Mouse (Mus musculus): Measurements from ENCODE around the gene Scyl1. TPM values are rescaled to one million over a fixed set of nuclear protein-coding genes. Genes with fewer than 3 reads are reported as not detected.

Gene Scyl1
- polyA plus RNA-seq, 1 experiment from 2014 or later = 67.4 TPM

- Histone ChIP-seq H3K9ac (ENCODE audit: low read length) (peak overlapping the region; percentile 96), H3K27me3 (ENCODE audit: control insufficient read depth, insufficient read depth, low read length) (no peaks in the 10 kb centered on the region), H3K9me3 (ENCODE audit: control insufficient read depth, low read length) (no peaks in the 10 kb centered on the region), H3K4me1 (ENCODE audit: control insufficient read depth, insufficient read depth, low read length) (peaks cover 29% of the 10 kb centered on the region), H3K4me3 (ENCODE audit: low read depth, low read length) (peak overlapping the region; percentile 71), H3K4me2 (ENCODE audit: low read depth) (peak overlapping the region; percentile 90), H3K27ac (ENCODE audit: low read depth, low read length) (peak overlapping the region; percentile 50), H3K36me3 (ENCODE audit: control insufficient read depth, insufficient read depth, low read length) (peaks cover 14% of the 10 kb centered on the region)
- ATAC-seq (ENCODE audit: insufficient read depth, low FRiP score, low TSS enrichment) = no peak
- peak; percentile 48 for DNase-seq (ENCODE audit: low spot score)
- under 1% methylated on average over 19 of the region's 19 CpGs for WGBS
Measured at GRCm38 (mm10) chr19:5800632-5801431, 29.6 kb upstream of the Scyl1 start.

DNA sequence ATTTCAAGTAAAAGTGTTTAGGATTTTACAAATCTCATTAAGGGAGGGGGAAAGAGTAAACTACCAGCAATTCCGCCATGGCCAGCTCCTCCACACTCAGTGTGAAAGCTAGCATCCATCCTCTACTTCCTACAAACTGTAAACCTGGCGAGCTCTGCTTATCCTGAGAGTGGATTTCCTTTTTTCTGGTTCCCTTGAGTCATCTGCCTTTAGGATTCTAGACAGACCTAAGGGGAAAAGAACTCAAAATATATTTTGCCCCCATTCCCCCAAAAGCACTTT, 29.1 kb upstream of the Scyl1 start:
- DNase-seq (ENCODE audit: low spot score) = no peak
- no peaks in the 10 kb centered on the region for H3K27me3 ChIP-seq (ENCODE audit: control insufficient read depth, insufficient read depth, low read length)
- 0% methylated on average over 2 of the region's 2 CpGs for WGBS

DNA sequence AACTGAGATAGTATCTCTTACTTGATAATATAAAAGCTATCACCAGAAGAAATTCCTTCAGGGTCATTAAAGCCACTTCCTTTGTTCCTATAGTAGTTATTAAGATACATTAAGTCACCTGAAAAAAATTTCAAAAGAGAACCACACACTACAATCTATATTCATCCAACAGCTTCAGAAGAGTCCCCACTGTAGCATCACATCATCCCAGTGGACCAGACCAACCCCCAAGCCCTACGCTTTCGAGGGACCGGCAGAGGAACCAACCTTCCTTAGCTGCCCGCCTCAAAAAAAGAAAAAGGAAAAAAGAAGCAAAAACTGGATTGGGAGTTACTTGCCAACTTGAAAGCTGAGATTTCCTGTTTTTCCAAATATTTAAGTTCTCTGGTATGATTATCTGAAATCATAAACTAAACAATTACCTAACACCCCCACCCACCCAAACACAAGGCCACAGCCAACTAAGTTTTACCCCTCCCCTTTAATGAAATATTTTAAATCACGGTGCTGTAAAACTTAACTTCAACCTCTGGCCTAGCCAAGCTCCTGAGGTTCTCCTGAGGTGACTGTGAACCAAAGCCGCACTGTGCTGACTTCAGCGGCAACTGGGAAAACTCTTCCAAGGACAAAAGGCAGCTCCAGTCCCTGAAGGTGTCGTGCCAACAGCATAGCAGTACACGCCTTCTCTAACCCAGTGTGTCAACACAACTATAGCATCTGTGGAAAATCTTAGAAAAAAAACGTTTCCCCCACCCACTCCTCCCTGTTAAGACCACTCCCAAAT, 28.5 kb upstream of the Scyl1 start:
- DNase-seq (ENCODE audit: low spot score) = no peak
- no peaks in the 10 kb centered on the region for H3K27me3 ChIP-seq (ENCODE audit: control insufficient read depth, insufficient read depth, low read length)
- H3K9ac ChIP-seq (ENCODE audit: low read length) = peak overlapping the region; percentile 96
- peak overlapping the region; percentile 39; the same call in 1 of the 2 replicates for H3K27ac ChIP-seq (ENCODE audit: low read depth, low read length)
- peaks cover 14% of the 10 kb centered on the region for H3K36me3 ChIP-seq (ENCODE audit: control insufficient read depth, insufficient read depth, low read length)
- ATAC-seq (ENCODE audit: insufficient read depth, low FRiP score, low TSS enrichment) = no peak
- peak overlapping the region; percentile 90 for H3K4me2 ChIP-seq (ENCODE audit: low read depth)
- no peaks in the 10 kb centered on the region for H3K9me3 ChIP-seq (ENCODE audit: control insufficient read depth, low read length)
- peaks cover 25% of the 10 kb centered on the region for H3K4me1 ChIP-seq (ENCODE audit: control insufficient read depth, insufficient read depth, low read length)
- H3K4me3 ChIP-seq (ENCODE audit: low read depth, low read length) = peak overlapping the region; percentile 71
- WGBS = 2% methylated on average over 10 of the region's 10 CpGs

More for the DNA sequence above, 29.1 kb upstream of the Scyl1 start:
- peaks cover 14% of the 10 kb centered on the region for H3K36me3 ChIP-seq (ENCODE audit: control insufficient read depth, insufficient read depth, low read length)
- peak overlapping the region; percentile 50; the same call in 1 of the 2 replicates for H3K27ac ChIP-seq (ENCODE audit: low read depth, low read length)
- H3K9me3 ChIP-seq (ENCODE audit: control insufficient read depth, low read length) = no peaks in the 10 kb centered on the region
- no peak for ATAC-seq (ENCODE audit: insufficient read depth, low FRiP score, low TSS enrichment)
- H3K9ac ChIP-seq (ENCODE audit: low read length) = peak overlapping the region; percentile 96
- H3K4me1 ChIP-seq (ENCODE audit: control insufficient read depth, insufficient read depth, low read length) = peaks cover 28% of the 10 kb centered on the region
- peak overlapping the region; percentile 71 for H3K4me3 ChIP-seq (ENCODE audit: low read depth, low read length)
- H3K4me2 ChIP-seq (ENCODE audit: low read depth) = peak overlapping the region; percentile 90

GRCm38 (mm10) chr19:5798700-5799479, 27.7 kb upstream of the Scyl1 start:
- H3K4me1 ChIP-seq (ENCODE audit: control insufficient read depth, insufficient read depth, low read length) = peaks cover 17% of the 10 kb centered on the region
- H3K4me3 ChIP-seq (ENCODE audit: low read depth, low read length) = peak overlapping the region; percentile 71
- DNase-seq (ENCODE audit: low spot score) (peak; percentile 19), ATAC-seq (ENCODE audit: insufficient read depth, low FRiP score, low TSS enrichment) (no peak)
- no peaks in the 10 kb centered on the region for H3K27me3 ChIP-seq (ENCODE audit: control insufficient read depth, insufficient read depth, low read length)
- H3K4me2 ChIP-seq (ENCODE audit: low read depth) = peak overlapping the region; percentile 90
- H3K9me3 ChIP-seq (ENCODE audit: control insufficient read depth, low read length) = no peaks in the 10 kb centered on the region
- peaks cover 14% of the 10 kb centered on the region for H3K36me3 ChIP-seq (ENCODE audit: control insufficient read depth, insufficient read depth, low read length)
- H3K27ac ChIP-seq (ENCODE audit: low read depth, low read length) = no peak overlapping the region
- H3K9ac ChIP-seq (ENCODE audit: low read length) = peak overlapping the region; percentile 50
- 16% methylated on average over 7 of the region's 7 CpGs for WGBS

DNA sequence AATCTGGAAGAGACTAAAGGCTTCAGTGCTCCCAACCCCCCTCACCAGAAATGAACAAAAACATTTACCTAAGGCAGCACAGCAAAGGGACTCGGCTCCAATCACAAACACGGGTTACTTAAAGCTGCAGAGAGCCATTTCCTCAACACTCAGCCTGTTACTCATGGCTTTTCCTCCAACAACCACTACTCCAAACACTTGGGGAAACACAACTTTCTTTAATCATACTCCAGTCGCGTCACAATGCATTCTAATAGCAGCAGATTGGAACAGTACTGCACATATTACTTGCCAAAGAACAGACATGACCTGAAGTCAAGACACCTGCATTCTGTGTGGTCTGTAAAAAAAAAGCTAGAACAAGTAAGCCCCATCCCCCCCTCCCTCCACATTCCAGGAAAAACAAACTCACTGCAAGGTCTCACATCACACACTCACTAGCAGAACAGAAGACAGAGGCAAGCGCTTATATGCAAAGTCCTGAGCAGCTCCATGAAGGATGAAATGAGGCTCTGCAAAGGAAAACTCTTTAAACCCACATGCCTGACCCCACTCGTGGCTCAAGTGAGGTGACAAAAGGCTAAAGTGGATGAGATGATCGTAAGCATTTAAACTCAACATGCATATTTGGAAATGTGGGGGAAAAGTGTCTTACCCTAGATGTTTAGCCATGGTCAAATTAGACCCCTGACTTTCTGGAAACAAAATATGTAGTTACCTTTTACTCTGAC, 26.3 kb upstream of the Scyl1 start:
- WGBS = 45% methylated on average over 7 of the region's 7 CpGs
- Histone ChIP-seq H3K36me3 (ENCODE audit: control insufficient read depth, insufficient read depth, low read length) (peaks cover 14% of the 10 kb centered on the region), H3K27ac (ENCODE audit: low read depth, low read length) (no peak overlapping the region), H3K27me3 (ENCODE audit: control insufficient read depth, insufficient read depth, low read length) (no peaks in the 10 kb centered on the region), H3K4me1 (ENCODE audit: control insufficient read depth, insufficient read depth, low read length) (peaks cover 13% of the 10 kb centered on the region; the same call in 1 of the 2 replicates), H3K9ac (ENCODE audit: low read length) (peak overlapping the region; percentile 36), H3K4me2 (ENCODE audit: low read depth) (peak overlapping the region; percentile 90), H3K4me3 (ENCODE audit: low read depth, low read length) (peak overlapping the region; percentile 71), H3K9me3 (ENCODE audit: control insufficient read depth, low read length) (no peaks in the 10 kb centered on the region)
- DNase-seq (ENCODE audit: low spot score) (peak; percentile 10), ATAC-seq (ENCODE audit: insufficient read depth, low FRiP score, low TSS enrichment) (no peak)

DNA sequence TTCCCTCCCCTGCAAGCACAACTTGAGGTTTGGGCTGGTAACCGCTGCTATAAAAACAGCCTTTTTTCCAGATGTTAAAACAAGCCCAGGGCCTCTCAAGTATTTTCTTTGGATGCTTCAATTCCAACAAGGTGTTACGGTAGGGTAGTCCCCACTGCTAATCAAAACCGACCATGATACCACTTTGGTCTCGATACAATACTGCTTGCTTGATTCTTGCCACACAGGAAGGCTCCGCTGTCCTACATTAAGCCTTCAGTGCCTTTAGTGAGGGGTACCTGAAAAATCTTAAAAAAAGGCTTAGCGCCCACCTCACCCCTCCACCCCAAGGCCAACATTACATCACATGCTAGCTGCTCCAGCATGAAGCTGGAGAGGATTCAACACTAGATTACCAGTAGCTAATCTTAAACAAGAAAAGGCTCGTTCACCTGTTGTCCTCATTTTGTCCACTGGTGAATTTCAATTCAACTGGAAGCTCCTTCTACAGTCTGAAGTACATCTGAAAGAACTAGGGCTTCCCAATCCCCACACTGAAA, 25.4 kb upstream of the Scyl1 start:
- Histone ChIP-seq H3K27me3 (ENCODE audit: control insufficient read depth, insufficient read depth, low read length) (no peaks in the 10 kb centered on the region), H3K9me3 (ENCODE audit: control insufficient read depth, low read length) (no peaks in the 10 kb centered on the region), H3K9ac (ENCODE audit: low read length) (no peak overlapping the region; the same call in 1 of the 2 replicates), H3K4me3 (ENCODE audit: low read depth, low read length) (peak overlapping the region; percentile 71), H3K4me2 (ENCODE audit: low read depth) (peak overlapping the region; percentile 90), H3K4me1 (ENCODE audit: control insufficient read depth, insufficient read depth, low read length) (peaks cover 13% of the 10 kb centered on the region; the same call in 1 of the 2 replicates), H3K27ac (ENCODE audit: low read depth, low read length) (no peak overlapping the region), H3K36me3 (ENCODE audit: control insufficient read depth, insufficient read depth, low read length) (peaks cover 14% of the 10 kb centered on the region)
- WGBS = 77% methylated on average over 7 of the region's 7 CpGs
- DNase-seq (ENCODE audit: low spot score) = peak; percentile 18
- no peak for ATAC-seq (ENCODE audit: insufficient read depth, low FRiP score, low TSS enrichment)

GRCm38 (mm10) chr19:5795668-5796572, 24.7 kb upstream of the Scyl1 start:
- no peaks in the 10 kb centered on the region for H3K27me3 ChIP-seq (ENCODE audit: control insufficient read depth, insufficient read depth, low read length)
- H3K9ac ChIP-seq (ENCODE audit: low read length) = no peak overlapping the region
- WGBS = 76% methylated on average over 11 of the region's 11 CpGs
- DNase-seq (ENCODE audit: low spot score) (no peak), ATAC-seq (ENCODE audit: insufficient read depth, low FRiP score, low TSS enrichment) (no peak)
- H3K27ac ChIP-seq (ENCODE audit: low read depth, low read length) = no peak overlapping the region
- peaks cover 14% of the 10 kb centered on the region for H3K36me3 ChIP-seq (ENCODE audit: control insufficient read depth, insufficient read depth, low read length)
- H3K4me1 ChIP-seq (ENCODE audit: control insufficient read depth, insufficient read depth, low read length) = peaks cover 13% of the 10 kb centered on the region; the same call in 1 of the 2 replicates
- no peaks in the 10 kb centered on the region for H3K9me3 ChIP-seq (ENCODE audit: control insufficient read depth, low read length)
- H3K4me3 ChIP-seq (ENCODE audit: low read depth, low read length) = peak overlapping the region; percentile 71; the same call in 1 of the 2 replicates
- H3K4me2 ChIP-seq (ENCODE audit: low read depth) = peak overlapping the region; percentile 90

All from neural tube, embryonic 11.5 days (tissue).